Mouse (Mus musculus) ES-E14 (cell line): ENCODE measurements around the gene Ly6g6c. TPM values are rescaled to one million over a fixed set of nuclear protein-coding genes. Genes with fewer than 3 reads are reported as not detected.

ENCODE experiments used
- DNase-seq: peaks from one replicate; pipeline ENCODE4 v3.0.0-alpha.2; 2013; ENCODE audit warnings: low read depth, low spot score
- H3K27ac ChIP-seq: 2 replicates; pipeline ENCODE4 v1.5.1; 2012; ENCODE audit warnings: low read depth, mild to moderate bottlenecking, low read length, moderate library complexity, mixed read lengths; ENCODE audit not compliant: poor library complexity, insufficient read depth, severe bottlenecking
- H3K36me3 ChIP-seq: 2 replicates; pipeline ENCODE4 v1.6.1; 2012; ENCODE audit warnings: mild to moderate bottlenecking, low read length, moderate library complexity, mixed read lengths; ENCODE audit not compliant: control insufficient read depth, poor library complexity, insufficient read depth, severe bottlenecking
- H3K4me1 ChIP-seq, 2 experiments: fragments of 150-350 bp in 1 of 2; sonication (generic) in 1 of 2; 2 replicates each; pipeline ENCODE4 v1.6.1; 2012; ENCODE audit warnings: low read length in 2 of 2, mild to moderate bottlenecking in 1 of 2, mixed read lengths in 1 of 2; ENCODE audit not compliant: control insufficient read depth in 2 of 2, insufficient read depth in 2 of 2, poor library complexity in 1 of 2
- H3K4me3 ChIP-seq, 2 experiments: fragments of 150-350 bp in 1 of 2; sonication (generic) in 1 of 2; 2 replicates each; pipeline ENCODE4 v1.5.1; 2012; ENCODE audit warnings: low read length in 2 of 2, low read depth in 1 of 2, mild to moderate bottlenecking in 1 of 2, mixed read lengths in 1 of 2; ENCODE audit not compliant: insufficient read depth in 1 of 2, poor library complexity in 1 of 2, severe bottlenecking in 1 of 2
- H3K9ac ChIP-seq: 2 replicates; pipeline ENCODE4 v1.6.1; 2012; ENCODE audit warnings: low read depth, mild to moderate bottlenecking, low read length, mixed read lengths; ENCODE audit not compliant: poor library complexity, insufficient read depth, severe bottlenecking
- H3K9me3 ChIP-seq: fragments of 150-350 bp; sonication (generic); 2 replicates; pipeline ENCODE4 v1.6.1; 2012; ENCODE audit warnings: low read depth, mild to moderate bottlenecking, low read length; ENCODE audit not compliant: control insufficient read depth, insufficient read depth
- CHD2 ChIP-seq: IDR thresholded peaks from 2 replicates; pipeline ENCODE4 v1.6.1; 2014; ENCODE audit warnings: mild to moderate bottlenecking, low read depth, low read length, inconsistent platforms
- HCFC1 ChIP-seq: IDR thresholded peaks from 2 replicates; pipeline ENCODE4 v1.6.1; 2012; ENCODE audit warnings: low read length, inconsistent platforms, borderline replicate concordance; ENCODE audit not compliant: insufficient read depth
- MAFK ChIP-seq: IDR thresholded peaks from 2 replicates; pipeline ENCODE4 v1.6.1; 2014; ENCODE audit warnings: mild to moderate bottlenecking, low read depth, low read length, inconsistent platforms; ENCODE audit not compliant: insufficient read depth
- ZC3H11A ChIP-seq: IDR thresholded peaks from 2 replicates; pipeline ENCODE4 v1.6.1; 2012; ENCODE audit warnings: low read depth, mild to moderate bottlenecking, inconsistent platforms, low read length, borderline replicate concordance
- ZNF384 ChIP-seq: IDR thresholded peaks from 2 replicates; pipeline ENCODE4 v1.6.1; 2012; ENCODE audit warnings: low read depth, low read length, inconsistent platforms
- in situ Hi-C, 2 experiments: fragments of 600-800 bp; cut with MboI; formaldehyde crosslinking; loops; one replicate each; pipeline ENCODE4 v1.15.1; 2025; ENCODE audit warnings: low sequenced_read_pairs in 2 of 2, inconsistent platforms in 1 of 2; ENCODE audit not compliant: unreplicated experiment in 2 of 2
- total RNA-seq: library from RNA; depleted of rRNA; stranded (reverse); fragments of 300-350 nt; gene quantifications from 2 replicates; pipeline ENCODE4 v1.2.3, GENCODE M21; 2012

Ly6g6c gene
- total RNA-seq, 1 experiment: not detected

DNA sequence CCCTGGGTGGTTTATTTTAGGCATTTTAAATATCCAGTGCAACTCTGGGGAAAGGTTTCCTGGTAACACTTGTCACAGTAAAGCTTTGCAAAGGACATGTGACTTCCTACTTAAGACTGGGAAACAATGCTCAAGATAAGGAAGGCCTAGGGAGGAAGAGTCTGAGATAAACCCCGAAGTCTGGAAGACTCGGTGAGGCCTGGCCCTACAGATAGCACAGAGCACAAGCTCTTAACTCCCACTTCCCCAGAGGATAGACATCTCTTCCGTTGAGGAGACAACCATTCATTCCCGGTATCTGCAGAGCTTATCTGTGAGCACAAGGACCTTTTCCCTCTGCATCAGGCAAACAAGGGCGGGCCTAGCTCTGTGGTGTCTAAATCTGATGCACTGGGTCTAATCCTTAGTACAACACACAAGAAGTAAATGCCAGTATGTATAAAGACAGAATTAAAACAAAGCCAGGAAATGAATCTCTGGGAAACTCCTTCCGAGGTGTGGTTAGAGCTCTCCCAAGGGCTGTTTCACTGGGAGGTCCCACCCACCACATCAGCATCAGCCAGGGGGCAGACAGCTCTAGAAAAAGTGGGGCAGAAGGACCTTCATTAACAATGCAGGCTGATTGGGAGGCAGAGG, 43.2 kb upstream of the Ly6g6c start:
- Histone ChIP-seq H3K9ac (no peak overlapping the region), H3K4me1 (peaks cover 2 to 17% of the 10 kb centered on the region in 2 experiments; a peak in 2 of 4 replicates), H3K36me3 (no peaks in the 10 kb centered on the region), H3K4me3 (no peak overlapping the region), H3K9me3 (no peaks in the 10 kb centered on the region), H3K27ac (no peak overlapping the region)
- DNase-seq: no peak
- TF ChIP-seq MAFK (no peak), HCFC1 (no peak), ZC3H11A (no peak), CHD2 (no peak), ZNF384 (no peak)
- in situ Hi-C loops: loop anchor here in 1 of 2 experiments (25.0 kb wide), 1 partner anchor 90 kb away; the partner anchor contains the start of genes Csnk2b, Gpank1, Ly6g5b and Ly6g5c

DNA sequence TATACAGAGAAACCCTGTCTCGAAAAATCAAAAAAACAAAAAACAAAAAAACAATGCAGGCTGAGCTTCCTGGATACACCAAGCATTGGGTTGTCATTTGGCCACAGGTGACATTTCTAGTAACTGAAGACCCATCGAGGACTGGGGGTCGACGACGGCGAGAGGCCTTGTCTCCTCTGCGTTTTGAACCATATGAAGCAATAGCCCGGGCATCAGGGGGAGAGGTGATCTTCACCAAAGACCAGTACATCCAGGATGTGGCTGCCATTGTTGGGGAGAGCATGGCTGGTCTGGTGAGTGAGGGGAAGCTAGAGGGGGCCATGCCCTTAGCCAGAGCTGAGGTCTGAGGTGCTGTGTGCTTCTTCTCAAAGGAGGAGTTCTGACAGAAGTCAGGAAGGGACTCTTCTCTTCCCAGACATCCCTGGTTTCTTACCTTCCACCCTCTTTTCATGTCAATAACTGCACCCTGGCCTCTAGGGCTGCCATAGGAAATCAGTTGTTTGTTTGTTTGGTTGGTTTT, 42.6 kb upstream of the Ly6g6c start:
- no peak for DNase-seq
- Histone ChIP-seq H3K4me3 (no peak overlapping the region), H3K4me1 (peaks cover 2 to 20% of the 10 kb centered on the region in 2 experiments; a peak in 3 of 4 replicates), H3K27ac (no peak overlapping the region), H3K9me3 (no peaks in the 10 kb centered on the region), H3K36me3 (no peaks in the 10 kb centered on the region), H3K9ac (no peak overlapping the region)
- no peak for TF ChIP-seq HCFC1
- TF ChIP-seq ZNF384: no peak
- in situ Hi-C loops: loop anchor here in 1 of 2 experiments (25.0 kb wide), 1 partner anchor 90 kb away; the partner anchor contains the start of genes Csnk2b, Gpank1, Ly6g5b and Ly6g5c

- H3K4me1 ChIP-seq: peaks cover 2 to 22% of the 10 kb centered on the region in 2 experiments; a peak in 3 of 4 replicates
- no peak for DNase-seq
- no peaks in the 10 kb centered on the region for H3K36me3 ChIP-seq
- H3K4me3 ChIP-seq: no peak overlapping the region
- no peak overlapping the region for H3K27ac ChIP-seq
- no peaks in the 10 kb centered on the region for H3K9me3 ChIP-seq
- in situ Hi-C loops: loop anchor here in 1 of 2 experiments (25.0 kb wide), 1 partner anchor 89 kb away; the partner anchor contains the start of genes Csnk2b, Gpank1, Ly6g5b and Ly6g5c
- no peak overlapping the region for H3K9ac ChIP-seq
- TF ChIP-seq ZNF384 (no peak), ZC3H11A (no peak), CHD2 (no peak), MAFK (no peak), HCFC1 (no peak)
Measured at GRCm38 (mm10) chr17:35023221-35023620, 42.0 kb upstream of the Ly6g6c start.

DNA sequence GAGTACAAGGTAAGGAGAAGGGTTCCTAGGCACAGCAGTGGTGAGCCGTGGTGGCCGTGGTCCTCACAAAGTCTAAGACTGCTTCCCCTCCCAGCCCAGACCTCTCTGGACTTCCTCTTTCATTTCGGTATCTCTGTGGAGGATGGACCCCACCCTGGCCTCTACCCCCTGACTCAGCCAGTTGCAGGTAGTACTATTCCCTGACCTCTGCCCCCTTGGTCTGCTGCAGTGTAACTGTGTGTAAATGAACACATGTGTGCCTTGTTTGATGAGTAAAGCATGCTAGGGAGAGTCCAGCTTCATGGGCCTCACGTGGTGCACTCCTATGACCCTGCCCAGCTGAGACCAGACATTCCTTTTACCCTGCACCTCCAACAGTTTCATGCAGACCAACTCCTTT, 41.4 kb upstream of the Ly6g6c start:
- Histone ChIP-seq H3K9ac (no peak overlapping the region), H3K4me3 (no peak overlapping the region), H3K27ac (no peak overlapping the region), H3K9me3 (no peaks in the 10 kb centered on the region), H3K4me1 (peaks cover 2 to 24% of the 10 kb centered on the region in 2 experiments; a peak in 3 of 4 replicates), H3K36me3 (no peaks in the 10 kb centered on the region)
- no peak for DNase-seq
- no peak for TF ChIP-seq ZNF384
- TF ChIP-seq ZC3H11A: no peak
- no peak for TF ChIP-seq MAFK
- TF ChIP-seq CHD2: no peak
- no peak for TF ChIP-seq HCFC1
- in situ Hi-C loops: loop anchor here in 1 of 2 experiments (25.0 kb wide), 1 partner anchor 89 kb away; the partner anchor contains the start of genes Csnk2b, Gpank1, Ly6g5b and Ly6g5c
